8 mouse cellular contexts compared by ENCODE assay signal in the genomic region with DNA sequence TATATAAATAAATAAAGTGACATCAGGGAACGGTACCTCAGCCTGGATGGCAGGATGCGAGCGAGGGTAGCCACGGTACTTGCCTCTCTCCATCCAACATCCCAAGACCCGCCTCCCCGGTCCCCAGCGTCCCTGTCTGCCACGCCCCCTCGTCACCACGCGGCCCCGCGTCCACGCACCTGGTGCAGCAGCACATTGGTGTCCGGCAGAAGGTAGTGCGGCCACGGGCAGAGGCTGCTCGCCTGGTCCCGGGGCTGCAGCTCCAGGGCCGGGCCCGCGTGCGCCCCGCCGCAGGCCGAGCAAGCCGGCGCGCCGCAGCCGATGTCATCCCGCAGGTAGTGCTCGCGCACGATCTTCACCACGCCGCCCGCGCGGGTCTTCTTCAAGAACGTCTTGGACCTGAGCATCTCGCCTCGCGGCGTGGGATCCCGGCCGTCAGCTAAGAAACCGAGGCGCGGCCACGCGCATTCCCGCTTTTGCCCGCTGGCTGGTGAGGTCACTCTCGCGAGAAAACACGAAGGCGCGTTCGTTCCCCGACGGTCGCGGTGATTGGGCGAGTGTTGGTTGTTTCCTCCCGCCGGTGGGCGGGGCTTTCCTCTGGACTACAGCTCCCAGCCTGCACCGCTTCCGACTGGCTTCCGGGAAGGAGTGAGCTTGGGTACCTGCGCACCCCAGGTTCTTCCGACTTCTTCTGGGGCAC. TPM values are rescaled to one million over a fixed set of nuclear protein-coding genes. Genes with fewer than 3 reads are reported as not detected.
DNase-seq lines count a peak whose midpoint lies in the region; ATAC-seq and TF ChIP-seq lines count a peak whose summit lies in the region.

A gene (plus strand): TSS at position 158 of the 700 bp plus-strand sequence.
A gene (minus strand): TSS at position 504 of the 700 bp plus-strand sequence.

- no peaks in the 10 kb centered on the region; the same call in 1 of the 2 replicates for H3K4me1 ChIP-seq in bone marrow, adult 2 months (ENCODE audit: control insufficient read depth, insufficient read depth, low read length)
- H3K4me1 ChIP-seq in embryonic facial prominence, embryonic 15.5 days: peaks cover 8% of the 10 kb centered on the region
- H3K4me1 ChIP-seq in limb, embryonic 14.5 days (ENCODE audit: control insufficient read depth, insufficient read depth, low read length): peaks cover 7% of the 10 kb centered on the region
- H3K4me1 ChIP-seq in midbrain, postnatal 0 days (ENCODE audit: insufficient read depth, low read length): 0 out of 2 replicates have a peak, but pooled peaks cover 6% of the 10 kb centered on the region

- peak within 1 kb of the TSS; percentile 80 for H3K9ac ChIP-seq in embryonic facial prominence, embryonic 15.5 days
- H3K9ac ChIP-seq in limb, embryonic 14.5 days (ENCODE audit: low read depth, low read length, severe bottlenecking): peak within 1 kb of the TSS; percentile 91
- peak within 1 kb of the TSS; percentile 91 for H3K9ac ChIP-seq in midbrain, postnatal 0 days (replicated peaks; ENCODE audit: low read length, poor library complexity, severe bottlenecking)

- no peaks in the 10 kb centered on the region for H3K9me3 ChIP-seq in embryonic facial prominence, embryonic 15.5 days (replicated peaks)
- H3K9me3 ChIP-seq in limb, embryonic 14.5 days (ENCODE audit: control insufficient read depth, low read length): no peaks in the 10 kb centered on the region
- H3K9me3 ChIP-seq in midbrain, postnatal 0 days (ENCODE audit: low read length): no peaks in the 10 kb centered on the region

- WGBS in bone marrow, adult 2 months: under 1% methylated on average over 73 of the region's 73 CpGs
- under 1% methylated on average over 73 of the region's 73 CpGs for WGBS in embryonic facial prominence, embryonic 15.5 days
- under 1% methylated on average over 53 of the region's 73 CpGs for WGBS in limb, embryonic 14.5 days
- under 1% methylated on average over 71 of the region's 73 CpGs for WGBS in midbrain, postnatal 0 days

- TF ChIP-seq POLR2A in bone marrow, adult 2 months (IDR thresholded peaks at IDR 0.05; ENCODE audit: borderline replicate concordance, control insufficient read depth, low read depth, low read length): peak; percentile 77; the same call in 1 of the 2 replicates
- TF ChIP-seq POLR2A in limb, embryonic 14.5 days (IDR thresholded peaks at IDR 0.05; ENCODE audit: borderline replicate concordance, extremely low read depth, insufficient read depth, insufficient read length): 0 out of 2 replicates have a peak, but pooled peaks have one; percentile 72

- no peaks in the 10 kb centered on the region for H3K27me3 ChIP-seq in embryonic facial prominence, embryonic 15.5 days
- H3K27me3 ChIP-seq in limb, embryonic 14.5 days (ENCODE audit: control insufficient read depth, insufficient read depth, low read length): no peaks in the 10 kb centered on the region
- H3K27me3 ChIP-seq in midbrain, postnatal 0 days (ENCODE audit: insufficient read depth, low read length): no peaks in the 10 kb centered on the region

- H3K27ac ChIP-seq in bone marrow, adult 2 months (ENCODE audit: control insufficient read depth, insufficient read depth, low read depth, low read length, poor library complexity): peak within 1 kb of the TSS; percentile 29; the same call in 1 of the 2 replicates
- H3K27ac ChIP-seq in embryonic facial prominence, embryonic 15.5 days (replicated peaks): peak within 1 kb of the TSS; percentile 86
- H3K27ac ChIP-seq in limb, embryonic 14.5 days (replicated peaks; ENCODE audit: low read depth, low read length): peak within 1 kb of the TSS; percentile 85
- H3K27ac ChIP-seq in midbrain, postnatal 0 days (ENCODE audit: low read depth, low read length): peak within 1 kb of the TSS; percentile 87

- ATAC-seq in embryonic facial prominence, embryonic 15.5 days (ENCODE audit: insufficient number of reproducible peaks, low FRiP score, low TSS enrichment, low read depth): peak; percentile 99
- ATAC-seq in limb, embryonic 14.5 days (ENCODE audit: low FRiP score, low read depth): peak; percentile 100
- ATAC-seq in midbrain, postnatal 0 days (ENCODE audit: low FRiP score): peak; percentile 100

- peaks cover 55% of the 10 kb centered on the region for H3K36me3 ChIP-seq in embryonic facial prominence, embryonic 15.5 days
- peaks cover 39% of the 10 kb centered on the region for H3K36me3 ChIP-seq in limb, embryonic 14.5 days (ENCODE audit: control insufficient read depth, insufficient read depth, low read length)
- peaks cover 22% of the 10 kb centered on the region for H3K36me3 ChIP-seq in midbrain, postnatal 0 days (ENCODE audit: insufficient read depth, low read length)

- peak; percentile 97 for DNase-seq in 416B (ENCODE audit: low read depth)
- DNase-seq in heart, adult 8-10 months (ENCODE audit: low spot score): peak; percentile 99
- peak; percentile 99 for DNase-seq in kidney, adult 9 months
- DNase-seq in limb, embryonic 14.5 days (ENCODE audit: low spot score): peak; percentile 99
- DNase-seq in midbrain, postnatal 0 days (ENCODE audit: low spot score): peak; percentile 99
- DNase-seq in spleen, postnatal 14 days (ENCODE audit: low spot score in 2 of 2): peak; percentile 97 to 99

- peak; percentile 2; the same call in 1 of the 2 replicates for TF ChIP-seq CTCF in bone marrow, adult 2 months (IDR thresholded peaks at IDR 0.05; ENCODE audit: control insufficient read depth, insufficient read depth, low read length)
- TF ChIP-seq CTCF in midbrain, postnatal 0 days (IDR thresholded peaks at IDR 0.05): no peak

- peak within 1 kb of the TSS; percentile 92 for H3K4me3 ChIP-seq in bone marrow, adult 2 months (replicated peaks; ENCODE audit: control insufficient read depth, low read depth, low read length)
- peak within 1 kb of the TSS; percentile 83 for H3K4me3 ChIP-seq in embryonic facial prominence, embryonic 15.5 days (replicated peaks)
- H3K4me3 ChIP-seq in limb, embryonic 14.5 days (replicated peaks; ENCODE audit: low read length): peak within 1 kb of the TSS; percentile 92
- peak within 1 kb of the TSS; percentile 92 for H3K4me3 ChIP-seq in midbrain, postnatal 0 days (ENCODE audit: low read depth, low read length)

- H3K4me2 ChIP-seq in embryonic facial prominence, embryonic 15.5 days (replicated peaks): peak within 1 kb of the TSS; percentile 50
- H3K4me2 ChIP-seq in limb, embryonic 14.5 days (replicated peaks; ENCODE audit: low read depth, low read length, severe bottlenecking): peak within 1 kb of the TSS; percentile 81
- H3K4me2 ChIP-seq in midbrain, postnatal 0 days (ENCODE audit: low read depth, low read length, poor library complexity, severe bottlenecking): peak within 1 kb of the TSS; percentile 65

RNA-seq across cellular contexts. Expression of the first gene that starts in this region (rescaled TPM):
- polyA plus RNA-seq in bone marrow, adult 2 months (2011; ENCODE audit: insufficient read depth, insufficient read length, low replicate concordance, missing spikeins): 2.2 and 5.9 TPM in 2 replicates
- 19.2 and 19.9 TPM in 2 replicates for polyA plus RNA-seq in embryonic facial prominence, embryonic 15.5 days (2015; fragmentation: Nextera tagmentation; extraction: Ambion mirVana)
- 1 to 10 TPM; 6.2 to 7.8 (median 7.3) TPM for total RNA-seq in heart, adult 8-10 months (2022)
- 7.2 and 9.8 TPM in 2 replicates for polyA plus RNA-seq in limb, embryonic 14.5 days (2012; rRNA removed)
- 14.5 and 17.7 TPM in 2 replicates for polyA plus RNA-seq in limb, embryonic 14.5 days (2014; fragmentation: Nextera tagmentation; extraction: Ambion mirVana)
- total RNA-seq in midbrain, postnatal 0 days (2014; rRNA removed): 11.5 and 12.3 TPM in 2 replicates
- 13.7 and 14.4 TPM in 2 replicates for polyA plus RNA-seq in midbrain, postnatal 0 days (2015; fragmentation: Nextera tagmentation; extraction: Ambion mirVana)

RNA-seq across cellular contexts. Expression of the second gene that starts in this region (rescaled TPM):
- 9.0 and 21.4 TPM in 2 replicates for polyA plus RNA-seq in bone marrow, adult 2 months (2011; ENCODE audit: insufficient read depth, insufficient read length, low replicate concordance, missing spikeins)
- 25.5 and 27.6 TPM in 2 replicates for polyA plus RNA-seq in embryonic facial prominence, embryonic 15.5 days (2015; fragmentation: Nextera tagmentation; extraction: Ambion mirVana)
- 10 to 100 TPM in 1 of 4 experiments, 1 to 10 TPM in 3; 8.7 to 11.0 (median 9.6) TPM for total RNA-seq in heart, adult 8-10 months (2022)
- 24.3 and 30.7 TPM in 2 replicates for polyA plus RNA-seq in limb, embryonic 14.5 days (2012; rRNA removed)
- polyA plus RNA-seq in limb, embryonic 14.5 days (2014; fragmentation: Nextera tagmentation; extraction: Ambion mirVana): 37.6 and 47.4 TPM in 2 replicates
- 19.6 and 27.7 TPM in 2 replicates for total RNA-seq in midbrain, postnatal 0 days (2014; rRNA removed)
- 19.7 and 23.1 TPM in 2 replicates for polyA plus RNA-seq in midbrain, postnatal 0 days (2015; fragmentation: Nextera tagmentation; extraction: Ambion mirVana)

Comparison
In these comparisons a context has a peak if more than half of its experiments do, and no peak if none do; other contexts are left out.
1. Peak in every context shown above with its lines: DNase-seq, ATAC-seq, H3K4me3 ChIP-seq and H3K27ac ChIP-seq.
2. H3K27ac ChIP-seq: peak in every context shown above with its lines; median percentile 87 in midbrain, postnatal 0 days; 86 in embryonic facial prominence, embryonic 15.5 days; 85 in limb, embryonic 14.5 days; 29 in bone marrow, adult 2 months.